Mouse (Mus musculus) spleen, adult 2 months (tissue): ENCODE results near the gene Prr7.

Source experiments
- CTCF ChIP-seq: fragments of 200-500 bp; IDR thresholded peaks from 2 replicates; pipeline ENCODE4 v1.5.1; 2011; ENCODE audit warnings: mild to moderate bottlenecking, inconsistent platforms; ENCODE audit not compliant: insufficient read depth, insufficient read length, insufficient replicate concordance; ENCODE audit errors: extremely low read depth
- POLR2A ChIP-seq: fragments of 200-500 bp; IDR thresholded peaks from 2 replicates; pipeline ENCODE4 v1.6.1; 2011; ENCODE audit warnings: low read depth, low read length, inconsistent platforms

- TF ChIP-seq CTCF (no peak), POLR2A (no peak)
These were observed 55.5 kb downstream of the Prr7 start for GRCm38 (mm10) chr13:55519606-55520005.
